Mouse (Mus musculus) heart, postnatal 4 days (tissue): Measurements from ENCODE around the gene Pter. TPM values are rescaled to one million over a fixed set of nuclear protein-coding genes. Genes with fewer than 3 reads are reported as not detected.

Experiments used
- DNase-seq: peaks from one replicate; pipeline ENCODE4 v3.0.0; 2021
- total RNA-seq, 2 experiments: library from RNA; stranded (reverse); gene quantifications; 2 replicates each; pipeline ENCODE4 v1.2.3; 2021

The Pter gene
- 10 to 100 TPM in 1 of 2 experiments, 1 to 10 TPM in 1; 8.6 to 10.6 TPM for total RNA-seq

GRCm38 (mm10) chr2:12923804-12924591 is at the start of gene Pter:
Gene Pter (plus strand): TSS chr2:12924041.
- DNase-seq: peak; percentile 93

- no peak for DNase-seq
Measured at GRCm38 (mm10) chr2:12874232-12874631, 49.6 kb upstream of the Pter start.

GRCm38 (mm10) chr2:12879492-12879891 is 44.3 kb upstream of the Pter start:
- no peak for DNase-seq

GRCm38 (mm10) chr2:12881009-12881408 is 42.8 kb upstream of the Pter start:
- no peak for DNase-seq

GRCm38 (mm10) chr2:12883276-12883914 is 40.4 kb upstream of the Pter start:
- peak; percentile 6 for DNase-seq

GRCm38 (mm10) chr2:12887015-12887414 is 36.8 kb upstream of the Pter start:
- no peak for DNase-seq

- no peak for DNase-seq
Measured at GRCm38 (mm10) chr2:12905786-12906185, 18.1 kb upstream of the Pter start.

- DNase-seq: no peak
Measured at GRCm38 (mm10) chr2:12925643-12926042, 1.8 kb downstream of the Pter start.

- DNase-seq: no peak
Measured at GRCm38 (mm10) chr2:12930338-12930737, 6.5 kb downstream of the Pter start.

- DNase-seq: no peak
Measured at GRCm38 (mm10) chr2:12933905-12934304, 10.1 kb downstream of the Pter start.

GRCm38 (mm10) chr2:12935286-12935685 is 11.4 kb downstream of the Pter start:
- no peak for DNase-seq

GRCm38 (mm10) chr2:12937461-12938217 is 13.8 kb downstream of the Pter start:
- DNase-seq: no peak

- DNase-seq: no peak
Measured at GRCm38 (mm10) chr2:12938641-12939040, 14.8 kb downstream of the Pter start.

- no peak for DNase-seq
Measured at GRCm38 (mm10) chr2:12956703-12957424, 33.0 kb downstream of the Pter start.

GRCm38 (mm10) chr2:12970049-12970724 is 46.3 kb downstream of the Pter start:
- no peak for DNase-seq

- no peak for DNase-seq
Measured at GRCm38 (mm10) chr2:12973752-12974151, 49.9 kb downstream of the Pter start.

- no peak for DNase-seq
Measured at GRCm38 (mm10) chr2:12977367-12977766, 53.5 kb downstream of the Pter start.

GRCm38 (mm10) chr2:12978771-12979170 is 54.9 kb downstream of the Pter start:
- no peak for DNase-seq

- DNase-seq: no peak
Measured at GRCm38 (mm10) chr2:12984901-12985732, 61.3 kb downstream of the Pter start.

GRCm38 (mm10) chr2:13000026-13000425 is 76.2 kb downstream of the Pter start:
- DNase-seq: no peak

- DNase-seq: no peak
Measured at GRCm38 (mm10) chr2:13008433-13008832, 84.6 kb downstream of the Pter start.
